Mouse (Mus musculus) embryonic fibroblast, embryonic 13.5 days (primary cell): Measurements from ENCODE around the gene Rnf6. TPM values are rescaled to one million over a fixed set of nuclear protein-coding genes. Genes with fewer than 3 reads are reported as not detected.

ENCODE experiments used
- H3K27ac ChIP-seq: 2 replicates; pipeline ENCODE4 v1.5.1; 2012; ENCODE audit warnings: low read length, control low read depth, inconsistent platforms; ENCODE audit not compliant: insufficient read depth
- H3K4me1 ChIP-seq: 2 replicates; pipeline ENCODE4 v1.6.1; 2011; ENCODE audit warnings: low read length; ENCODE audit not compliant: control insufficient read depth, insufficient read depth
- H3K4me3 ChIP-seq: 2 replicates; pipeline ENCODE4 v1.5.1; 2011; ENCODE audit warnings: mild to moderate bottlenecking, control low read depth, low read length; ENCODE audit not compliant: insufficient read depth
- CTCF ChIP-seq: IDR thresholded peaks from 2 replicates; pipeline ENCODE4 v1.5.1; 2011; ENCODE audit warnings: mild to moderate bottlenecking, control low read depth, low read length, moderate library complexity, borderline replicate concordance; ENCODE audit not compliant: insufficient read depth
- POLR2A ChIP-seq: IDR thresholded peaks from 2 replicates; pipeline ENCODE4 v1.6.1; 2011; ENCODE audit warnings: low read depth, mild to moderate bottlenecking, control low read depth, low read length, moderate library complexity
- polyA plus RNA-seq: library from polyadenylated mRNA; stranded (reverse); fragments of >200 nt; gene quantifications from 2 replicates; pipeline ENCODE4 v1.2.4, GENCODE M21; 2011; ENCODE audit warnings: low read depth; ENCODE audit not compliant: missing spikeins, insufficient read length

Gene Rnf6
- polyA plus RNA-seq, 1 experiment = 68.8 TPM

DNA sequence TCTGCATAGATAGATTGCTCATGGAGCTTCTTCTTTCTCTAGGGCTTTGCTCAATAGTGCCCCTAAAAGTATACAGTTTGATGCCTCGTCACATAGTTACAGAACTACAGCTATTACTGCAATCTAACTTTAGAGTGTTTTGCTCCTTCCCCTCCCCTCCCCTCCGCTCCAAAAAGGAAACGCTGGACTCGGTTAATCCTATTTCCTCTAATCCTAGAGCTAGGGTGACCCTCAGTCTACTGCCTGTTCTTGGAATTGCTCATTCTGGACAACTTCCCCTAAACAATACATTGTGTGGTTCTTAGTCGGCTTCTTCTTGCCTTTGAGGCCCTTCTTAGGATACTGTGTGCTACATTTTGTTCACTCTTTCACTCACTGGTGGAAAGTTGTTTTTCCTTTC, 26.4 kb upstream of the Rnf6 start:
- no peak overlapping the region for H3K27ac ChIP-seq
- H3K4me1 ChIP-seq = peaks cover 4% of the 10 kb centered on the region
- TF ChIP-seq POLR2A = no peak
- no peak overlapping the region for H3K4me3 ChIP-seq

GRCm38 (mm10) chr5:146246386-146246785, 25.0 kb upstream of the Rnf6 start:
- Histone ChIP-seq H3K27ac (no peak overlapping the region), H3K4me1 (peaks cover 5% of the 10 kb centered on the region), H3K4me3 (no peak overlapping the region)
- TF ChIP-seq POLR2A (no peak), CTCF (no peak)

DNA sequence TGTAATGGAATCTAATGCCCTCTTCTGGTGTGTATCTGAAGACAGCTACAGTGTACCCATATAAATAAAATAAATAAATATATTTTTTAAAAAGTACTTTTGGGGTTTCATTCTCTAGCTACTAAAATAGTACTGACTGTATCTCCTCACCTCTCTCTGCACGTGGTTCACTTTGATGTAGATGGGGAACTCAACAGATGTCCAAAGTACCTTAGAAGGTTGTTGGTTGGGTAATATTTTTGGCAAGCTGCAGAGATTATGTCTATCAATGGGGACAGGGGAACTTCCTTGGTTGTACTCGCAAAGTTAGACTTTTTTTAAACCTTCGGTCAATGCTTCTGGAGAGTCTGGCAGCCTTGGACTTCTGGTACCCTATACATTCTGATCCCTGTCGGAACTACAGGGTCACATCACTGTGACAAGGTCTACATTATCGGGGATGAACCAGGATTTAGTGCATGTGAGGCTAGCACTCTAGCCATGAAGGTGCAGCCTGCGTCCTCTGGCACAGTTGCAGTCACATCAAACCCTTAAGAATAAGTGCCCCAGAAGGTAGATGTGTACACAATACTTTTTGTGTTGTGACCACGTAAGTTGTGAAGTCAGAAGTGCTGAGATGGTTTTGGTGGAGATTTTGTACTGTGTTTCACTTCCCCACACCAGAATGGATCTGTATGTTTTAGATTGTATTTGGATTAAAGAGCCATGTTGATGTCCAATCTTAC, 24.5 kb upstream of the Rnf6 start:
- no peak for TF ChIP-seq POLR2A
- TF ChIP-seq CTCF = no peak
- Histone ChIP-seq H3K27ac (no peak overlapping the region), H3K4me3 (no peak overlapping the region), H3K4me1 (peaks cover 7% of the 10 kb centered on the region)

DNA sequence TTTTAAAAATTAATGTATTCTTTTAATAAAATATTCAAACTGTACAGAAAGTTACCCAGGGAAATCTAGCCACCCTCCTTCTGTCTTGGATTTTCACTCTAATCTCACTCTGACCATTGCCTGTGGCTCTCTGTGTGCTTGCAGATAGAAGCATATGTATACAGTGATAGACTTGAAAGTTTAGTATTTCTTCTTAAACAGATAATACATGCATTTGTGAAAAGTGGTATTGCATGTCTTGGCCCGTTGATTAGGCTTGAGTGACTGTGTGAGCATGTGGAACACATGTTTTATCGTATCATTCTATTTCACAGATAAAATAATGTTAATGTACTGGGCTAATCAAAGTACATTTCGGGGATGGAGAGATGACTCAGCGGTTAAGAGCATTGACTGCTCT, 23.8 kb upstream of the Rnf6 start:
- TF ChIP-seq CTCF (no peak), POLR2A (no peak)
- H3K27ac ChIP-seq = no peak overlapping the region
- no peak overlapping the region for H3K4me3 ChIP-seq
- peaks cover 3% of the 10 kb centered on the region; the same call in 1 of the 2 replicates for H3K4me1 ChIP-seq

DNA sequence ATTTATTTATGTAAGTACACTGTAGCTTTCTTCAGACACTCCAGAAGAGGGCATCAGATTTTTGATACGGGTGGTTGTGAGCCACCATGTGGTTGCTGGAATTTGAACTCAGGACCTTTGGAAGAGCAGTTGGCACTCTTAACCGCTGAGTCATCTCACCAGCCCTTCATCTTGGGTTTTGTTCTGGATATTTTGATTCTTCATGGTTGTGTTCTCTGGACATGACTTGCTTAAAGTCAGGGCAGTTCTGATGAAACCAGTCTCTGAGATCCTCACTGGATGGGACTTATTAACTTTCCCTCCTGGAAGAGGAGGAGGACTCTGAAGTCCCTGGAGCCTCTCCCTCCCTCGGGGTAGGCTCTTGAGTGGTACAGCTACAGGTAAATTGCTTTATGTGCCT, 19.8 kb upstream of the Rnf6 start:
- H3K4me1 ChIP-seq = peaks cover 3% of the 10 kb centered on the region; the same call in 1 of the 2 replicates
- TF ChIP-seq POLR2A (no peak), CTCF (no peak)
- H3K4me3 ChIP-seq = no peak overlapping the region
- no peak overlapping the region for H3K27ac ChIP-seq

- no peak overlapping the region for H3K4me3 ChIP-seq
- peaks cover 3% of the 10 kb centered on the region; the same call in 1 of the 2 replicates for H3K4me1 ChIP-seq
- TF ChIP-seq POLR2A (no peak), CTCF (no peak)
- no peak overlapping the region for H3K27ac ChIP-seq
Observed at GRCm38 (mm10) chr5:146240771-146241170, 19.4 kb upstream of the Rnf6 start.

- no peak overlapping the region for H3K27ac ChIP-seq
- peaks cover 3% of the 10 kb centered on the region; the same call in 1 of the 2 replicates for H3K4me1 ChIP-seq
- no peak for TF ChIP-seq POLR2A
- no peak for TF ChIP-seq CTCF
- no peak overlapping the region for H3K4me3 ChIP-seq
Observed at GRCm38 (mm10) chr5:146238274-146238673, 16.9 kb upstream of the Rnf6 start.

GRCm38 (mm10) chr5:146234336-146234735, 13.0 kb upstream of the Rnf6 start:
- no peak for TF ChIP-seq POLR2A
- no peak for TF ChIP-seq CTCF
- Histone ChIP-seq H3K4me1 (no peaks in the 10 kb centered on the region; the same call in 1 of the 2 replicates), H3K27ac (no peak overlapping the region), H3K4me3 (no peak overlapping the region)

GRCm38 (mm10) chr5:146232816-146233215, 11.5 kb upstream of the Rnf6 start:
- H3K4me3 ChIP-seq = peak overlapping the region; percentile 88
- TF ChIP-seq POLR2A (no peak), CTCF (no peak)
- no peak overlapping the region for H3K27ac ChIP-seq
- H3K4me1 ChIP-seq = no peaks in the 10 kb centered on the region; the same call in 1 of the 2 replicates

GRCm38 (mm10) chr5:146232056-146232675, 10.8 kb upstream of the Rnf6 start:
- H3K27ac ChIP-seq = no peak overlapping the region
- H3K4me1 ChIP-seq = no peaks in the 10 kb centered on the region; the same call in 1 of the 2 replicates
- no peak for TF ChIP-seq POLR2A
- no peak for TF ChIP-seq CTCF
- H3K4me3 ChIP-seq = peak overlapping the region; percentile 88
